Mouse (Mus musculus) heart, postnatal 10 days (tissue): ENCODE data around the gene Gdf5. TPM values are rescaled to one million over a fixed set of nuclear protein-coding genes. Genes with fewer than 3 reads are reported as not detected.
"Not testable (repeated sequence)": the region's sequence is repeated elsewhere in the genome, so short reads cannot be mapped to it uniquely, and the experiment has no call there.

ENCODE experiments used
- DNase-seq, 2 experiments: peaks; one replicate each; pipeline ENCODE4 v3.0.0; 2021
- intact Hi-C: fragments of 180-260 bp; cut with DNase I; formaldehyde crosslinking; loops from one replicate; pipeline ENCODE4 v1.15.1; 2025
- total RNA-seq, 2 experiments: library from RNA; stranded (reverse); gene quantifications; 2 replicates each; pipeline ENCODE4 v1.2.3; 2021

Gdf5 gene
- total RNA-seq, 2 experiments from 2014 or later, result not detected

DNA sequence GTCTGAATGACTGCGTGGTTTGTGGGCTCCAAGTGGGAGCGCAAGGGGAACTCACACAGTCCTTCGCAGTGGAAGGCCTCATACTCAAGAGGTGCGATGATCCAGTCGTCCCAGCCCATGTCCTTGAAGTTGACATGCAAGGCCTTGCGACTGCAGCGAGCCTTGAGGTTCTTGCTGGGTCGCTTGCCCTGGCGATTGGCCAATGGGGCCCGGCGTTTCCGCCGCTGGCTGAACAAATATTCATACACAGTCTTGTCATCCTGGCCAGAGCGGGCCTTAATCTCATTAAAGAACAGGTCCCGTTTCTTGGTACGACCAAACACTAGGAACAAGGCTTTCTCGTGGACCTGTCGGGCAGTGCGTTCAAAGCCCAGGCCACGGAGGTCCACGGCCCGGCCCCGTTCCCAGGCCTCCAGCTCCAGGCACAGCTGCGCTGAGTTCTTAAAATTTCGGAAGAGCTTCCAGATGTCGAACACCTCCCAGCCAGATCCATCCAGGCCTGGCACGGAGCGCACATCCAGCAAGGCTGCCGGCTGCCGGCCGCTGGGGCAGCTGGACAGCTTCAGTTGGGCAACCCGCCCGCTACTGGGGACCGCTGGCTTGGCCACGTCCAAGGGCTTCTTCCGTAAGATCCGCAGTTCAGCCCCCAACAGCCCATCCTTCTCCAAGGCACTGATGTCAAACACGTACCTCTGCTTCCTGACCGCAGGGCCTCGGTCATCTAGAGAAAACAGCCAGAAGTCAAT, 3.3 kb downstream of the Gdf5 start:
- DNase-seq, result peak in 1 of 2 experiments; percentile 45
- intact Hi-C loops, result no loop called here

- no peak for DNase-seq
- intact Hi-C loops, result no loop called here
Observed at GRCm38 (mm10) chr2:155940681-155941080, 4.5 kb downstream of the Gdf5 start, which contains the start of gene Gm15557. Gm15557 (plus strand) TSS chr2:155940728.

DNA sequence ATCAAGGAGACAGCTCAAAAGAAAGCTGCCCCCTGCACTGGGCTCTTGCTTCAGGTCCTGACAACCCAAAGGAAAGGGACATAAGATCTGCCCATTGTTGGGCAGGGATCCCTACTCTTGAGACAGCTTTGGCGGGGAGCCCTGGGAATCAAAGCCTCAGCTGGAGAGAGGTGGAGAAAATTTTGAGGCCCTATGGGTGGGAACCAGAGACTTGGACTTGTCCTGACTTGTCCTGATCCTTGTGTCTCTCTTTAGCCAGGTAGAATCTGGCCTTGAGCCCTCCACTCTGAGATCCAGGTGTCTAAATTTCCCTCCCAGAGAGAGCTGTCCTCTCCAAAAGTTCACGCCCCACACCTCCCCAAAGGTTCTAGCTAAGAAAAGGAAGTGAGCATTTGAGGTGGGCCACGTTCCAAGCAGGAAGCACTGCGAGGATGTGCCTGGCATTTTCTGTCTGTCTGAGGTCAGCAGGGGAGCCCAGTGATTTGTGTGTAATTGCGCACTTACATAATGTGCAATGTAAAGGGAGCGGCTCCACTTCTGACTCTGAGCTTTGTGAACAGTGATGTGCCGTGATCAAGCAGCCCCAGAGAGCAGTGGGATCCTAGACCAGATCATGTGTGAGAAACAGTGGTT, 5.2 kb downstream of the Gdf5 start:
- intact Hi-C loops, result loop anchor here (5.0 kb wide), 1 partner anchor 38 kb away; no protein-coding TSS in a partner anchor
- no peak for DNase-seq

- DNase-seq, result peak; percentile 95 to 97
- intact Hi-C loops, result no loop called here
Observed at GRCm38 (mm10) chr2:155929531-155930442, 15.4 kb downstream of the Gdf5 start, which contains the start of gene Uqcc1. Uqcc1 (minus strand) TSS chr2:155930310.

- peak in 1 of 2 experiments; percentile 22 for DNase-seq
- intact Hi-C loops, result no loop called here
Observed at GRCm38 (mm10) chr2:155928711-155929345, 16.3 kb downstream of the Gdf5 start.

- intact Hi-C loops, result not testable (repeated sequence)
Observed at GRCm38 (mm10) chr2:155925213-155925612, 20.0 kb downstream of the Gdf5 start.

GRCm38 (mm10) chr2:155923143-155923542, 22.0 kb downstream of the Gdf5 start:
- intact Hi-C loops, result no loop called here
- DNase-seq, result no peak

More at GRCm38 (mm10) chr2:155925213-155925612, 20.0 kb downstream of the Gdf5 start:
- DNase-seq, result not testable (repeated sequence)

DNA sequence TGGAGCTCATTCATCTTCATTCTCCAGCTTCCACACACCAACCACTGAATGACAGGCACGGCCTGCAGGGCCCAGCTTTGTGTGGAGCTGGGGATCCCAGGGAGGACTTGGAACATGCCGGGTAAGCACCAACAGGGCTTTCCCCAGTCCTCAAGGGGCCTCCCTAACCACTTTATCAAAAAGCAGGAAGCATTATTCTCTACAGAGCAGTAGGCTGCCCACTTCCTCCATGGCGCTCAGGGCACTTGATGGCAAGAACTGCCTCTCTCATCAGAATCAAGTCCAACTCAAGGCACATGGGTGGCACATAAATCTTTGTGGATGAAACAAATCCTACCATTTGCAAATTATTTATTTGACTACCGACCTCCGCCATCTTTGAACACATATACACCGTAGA, 30.5 kb downstream of the Gdf5 start:
- DNase-seq, result no peak
- intact Hi-C loops, result no loop called here

- intact Hi-C loops, result loop anchor here (5.0 kb wide), 1 partner anchor 34 kb away; no protein-coding TSS in a partner anchor
- no peak for DNase-seq
Observed at GRCm38 (mm10) chr2:155903632-155904008, 41.5 kb downstream of the Gdf5 start.

DNA sequence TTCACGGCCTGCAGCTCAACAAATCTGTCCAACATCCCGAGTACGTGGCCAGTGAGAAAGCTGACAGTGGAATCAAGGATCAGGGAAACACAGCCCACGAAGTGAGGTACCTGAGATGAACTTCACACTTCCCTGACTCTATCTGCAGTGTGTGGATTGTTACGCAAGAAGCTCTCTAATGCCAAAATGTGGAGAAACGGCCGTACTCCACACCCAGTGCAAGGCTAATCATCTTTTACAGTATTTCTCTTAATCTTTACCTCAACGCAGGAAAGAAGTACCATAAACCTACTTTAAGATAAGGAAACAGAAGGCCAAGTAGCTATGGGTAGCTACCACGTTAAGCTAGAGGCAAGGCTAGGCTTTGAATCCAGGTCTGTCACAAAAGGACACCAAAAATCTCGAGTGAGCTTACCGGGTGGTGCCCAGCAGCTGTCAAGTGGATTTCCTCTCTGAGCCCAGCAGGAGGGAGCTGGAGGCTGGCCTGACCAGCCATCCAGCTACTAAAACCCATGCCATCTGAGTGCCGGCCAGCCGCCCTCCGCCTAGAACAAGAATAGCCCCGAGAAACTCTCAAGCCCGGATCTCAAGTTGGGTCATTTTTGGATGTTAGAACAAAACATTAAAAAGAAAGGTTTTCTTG, 42.1 kb downstream of the Gdf5 start:
- peak; percentile 27 to 31 for DNase-seq
- intact Hi-C loops, result loop anchor here (5.0 kb wide), 1 partner anchor 34 kb away; no protein-coding TSS in a partner anchor

GRCm38 (mm10) chr2:155895046-155895735, 50.0 kb downstream of the Gdf5 start:
- intact Hi-C loops, result no loop called here
- no peak for DNase-seq

DNA sequence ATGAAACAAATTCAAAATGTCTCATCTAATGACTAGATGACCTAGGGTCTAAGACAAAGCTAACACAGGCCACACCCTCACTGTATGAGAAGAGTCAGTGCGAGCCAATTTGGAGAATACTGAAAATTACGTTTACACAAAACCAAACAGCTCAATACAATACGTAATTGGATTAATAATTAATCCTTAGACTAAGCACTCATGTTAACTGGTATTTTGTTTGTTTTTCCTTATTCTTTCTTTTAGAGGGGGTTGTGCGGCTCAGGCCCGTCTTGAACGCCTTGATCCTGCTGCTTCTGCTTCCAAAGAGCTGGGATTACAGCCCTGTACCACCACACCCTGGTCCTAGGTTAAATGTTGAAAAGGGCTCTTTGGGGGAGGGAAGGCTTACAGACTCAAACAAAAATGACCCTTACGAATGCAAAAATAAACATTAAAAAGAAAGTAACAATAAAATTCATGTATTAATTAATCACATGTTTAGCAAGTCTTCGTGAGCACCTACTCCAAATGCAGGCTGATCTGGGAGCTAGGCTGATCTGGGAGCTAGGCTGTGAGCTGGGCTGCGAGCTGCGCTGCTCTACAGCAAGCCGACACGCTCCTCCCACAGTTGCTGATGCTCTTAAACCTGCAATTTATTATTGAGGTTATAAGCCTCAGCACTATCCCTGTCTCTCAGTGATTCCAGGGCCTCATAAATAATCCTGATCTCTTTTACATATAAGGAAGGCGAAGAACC, 50.7 kb downstream of the Gdf5 start:
- no peak for DNase-seq
- intact Hi-C loops, result no loop called here

Other genes with a start within 250 kb of the Gdf5 start
- 10 to 100 TPM; 11.1 to 12.3 TPM for gene Edem2, start 215.9 kb downstream of the Gdf5 start, total RNA-seq
- gene Gm17581, start 209.5 kb downstream of the Gdf5 start, total RNA-seq, result not detected
- 1 to 10 TPM; 4.3 to 6.8 TPM for gene Procr, start 194.2 kb downstream of the Gdf5 start, total RNA-seq
- under 1 TPM in 1 of 2 experiments, not detected in 1; 0.07 TPM for gene Mmp24, start 170.0 kb downstream of the Gdf5 start, total RNA-seq
- 10 to 100 TPM; 16.3 to 16.8 TPM for gene BC029722, start 125.9 kb downstream of the Gdf5 start, total RNA-seq
- 10 to 100 TPM; 77.5 to 79.5 TPM for gene Eif6, start 118.4 kb downstream of the Gdf5 start, total RNA-seq
- not detected for gene Fam83c, start 110.5 kb downstream of the Gdf5 start, total RNA-seq
- 100 to 1,000 TPM; 184 to 197 TPM for gene Uqcc1, start 15.1 kb downstream of the Gdf5 start, total RNA-seq
- gene Gm15557, start 4.6 kb downstream of the Gdf5 start, total RNA-seq, result not detected
- gene Cep250, start 11.1 kb upstream of the Gdf5 start, total RNA-seq, result 10 to 100 TPM in 1 of 2 experiments, 1 to 10 TPM in 1; 8.8 to 11.1 TPM
- under 1 TPM; 0.27 to 0.74 TPM for gene 6430550D23Rik, start 62.6 kb upstream of the Gdf5 start, total RNA-seq
- gene Ergic3, start 62.7 kb upstream of the Gdf5 start, total RNA-seq, result 10 to 100 TPM; 80.4 to 94.0 TPM
- not detected for gene Fer1l4, start 107.6 kb upstream of the Gdf5 start, total RNA-seq
- 1 to 10 TPM in 1 of 2 experiments, under 1 TPM in 1; 0.72 to 1.1 TPM for gene Spag4, start 119.8 kb upstream of the Gdf5 start, total RNA-seq
- gene Cpne1, start 166.6 kb upstream of the Gdf5 start, total RNA-seq, result 10 to 100 TPM; 23.0 to 23.3 TPM
- 10 to 100 TPM; 31.5 to 33.5 TPM for gene Rbm12, start 166.6 kb upstream of the Gdf5 start, total RNA-seq
- gene Gm28036, start 181.7 kb upstream of the Gdf5 start, total RNA-seq, result 10 to 100 TPM; 19.7 to 19.8 TPM
- 100 to 1,000 TPM; 316 to 323 TPM for gene Romo1, start 198.7 kb upstream of the Gdf5 start, total RNA-seq
- gene Nfs1, start 198.8 kb upstream of the Gdf5 start, total RNA-seq, result 10 to 100 TPM; 59.7 to 60.7 TPM
- 100 to 1,000 TPM; 209 to 230 TPM for gene Rbm39, start 234.9 kb upstream of the Gdf5 start, total RNA-seq